Mouse (Mus musculus) liver, embryonic 14.5 days (tissue): ENCODE data around the gene BC034090. TPM values are rescaled to one million over a fixed set of nuclear protein-coding genes. Genes with fewer than 3 reads are reported as not detected.
"Not testable (repeated sequence)": the region's sequence is repeated elsewhere in the genome, so short reads cannot be mapped to it uniquely, and the experiment has no call there.

Source experiments
- ATAC-seq: fragments of 200-750 bp; cut with Nextera tagmentation; 2 replicates; pipeline ENCODE4 v1.8.0; 2017; ENCODE audit warnings: moderate number of reproducible peaks, mild to moderate bottlenecking, moderate library complexity; ENCODE audit not compliant: insufficient read depth
- DNase-seq, 3 experiments: peaks; one replicate each; pipeline ENCODE4 v3.0.0-alpha.2; 2012 to 2013; ENCODE audit warnings: low read depth in 3 of 3, low spot score in 3 of 3
- H3K27ac ChIP-seq: fragments of 300-500 bp; sonication (generic); 2 replicates; pipeline ENCODE4 v1.5.1; 2014; ENCODE audit warnings: moderate library complexity, mild to moderate bottlenecking, control low read depth, inconsistent platforms
- H3K27me3 ChIP-seq: fragments of 300-500 bp; sonication (generic); 2 replicates; pipeline ENCODE4 v1.6.1; 2014; ENCODE audit warnings: mild to moderate bottlenecking, low read length, moderate library complexity; ENCODE audit not compliant: control insufficient read depth, insufficient read depth
- H3K36me3 ChIP-seq: fragments of 300-500 bp; sonication (generic); replicated peaks from 2 replicates; pipeline ENCODE4 v1.6.1; 2014; ENCODE audit warnings: low read depth; ENCODE audit not compliant: control insufficient read depth, insufficient read depth
- H3K4me1 ChIP-seq, 2 experiments: fragments of 200-500 bp in 1 of 2; fragments of 300-500 bp in 1 of 2; sonication (generic) in 1 of 2; replicated peaks; 2 replicates each; pipeline ENCODE4 v1.6.1; 2012 to 2014; ENCODE audit warnings: antibody characterized with exemption in 1 of 2, inconsistent platforms in 1 of 2, low read length in 1 of 2; ENCODE audit not compliant: control insufficient read depth in 2 of 2, insufficient read depth in 2 of 2
- H3K4me2 ChIP-seq: fragments of 300-500 bp; sonication (generic); 2 replicates; pipeline ENCODE4 v1.6.1; 2014; ENCODE audit warnings: low read depth, mild to moderate bottlenecking, control low read depth, moderate library complexity
- H3K4me3 ChIP-seq, 2 experiments: fragments of 200-500 bp in 1 of 2; fragments of 300-500 bp in 1 of 2; sonication (generic) in 1 of 2; 2 replicates each; pipeline ENCODE4 v1.5.1; 2012 to 2014; ENCODE audit warnings: low read depth in 2 of 2, low read length in 2 of 2, mild to moderate bottlenecking in 2 of 2, control low read depth in 1 of 2, inconsistent platforms in 1 of 2, moderate library complexity in 1 of 2; ENCODE audit not compliant: insufficient read depth in 1 of 2
- H3K9ac ChIP-seq: fragments of 300-500 bp; sonication (generic); replicated peaks from 2 replicates; pipeline ENCODE4 v1.6.1; 2014; ENCODE audit warnings: mild to moderate bottlenecking, control low read depth, moderate library complexity
- H3K9me3 ChIP-seq: fragments of 300-500 bp; sonication (generic); 2 replicates; pipeline ENCODE4 v1.6.1; 2016; ENCODE audit warnings: low read length, mixed read lengths; ENCODE audit not compliant: control insufficient read depth
- CTCF ChIP-seq: IDR thresholded peaks from 2 replicates; pipeline ENCODE4 v1.5.1; 2016; ENCODE audit warnings: antibody characterized with exemption, low read depth, control low read depth
- EP300 ChIP-seq: IDR thresholded peaks from 2 replicates; pipeline ENCODE4 v1.6.1; 2016; ENCODE audit warnings: antibody characterized with exemption, low read depth
- WGBS: fragments of 180-500 bp; shearing (Covaris S2); extraction: QIAGEN DNeasy Blood & Tissue Kit; methylation state at CpG from one replicate; pipeline ENCODE4 v1.1.7; 2014; ENCODE audit not compliant: insufficient replicate concordance; 5-methylcytosine and 5-hydroxymethylcytosine counted together
- polyA plus RNA-seq, 2 experiments: library from polyadenylated mRNA; depleted of rRNA in 1 of 2; stranded (reverse) in 1 of 2; unstranded in 1 of 2; fragments of >200 nt; fragmentation: Nextera tagmentation in 1 of 2; extraction: Ambion mirVana in 1 of 2; gene quantifications; 2 replicates each; pipeline versions ENCODE4 v1.2.1 to v1.2.3; 2012 to 2014

Gene BC034090
- polyA plus RNA-seq, 2 experiments: 0.06 to 0.32 TPM

DNA sequence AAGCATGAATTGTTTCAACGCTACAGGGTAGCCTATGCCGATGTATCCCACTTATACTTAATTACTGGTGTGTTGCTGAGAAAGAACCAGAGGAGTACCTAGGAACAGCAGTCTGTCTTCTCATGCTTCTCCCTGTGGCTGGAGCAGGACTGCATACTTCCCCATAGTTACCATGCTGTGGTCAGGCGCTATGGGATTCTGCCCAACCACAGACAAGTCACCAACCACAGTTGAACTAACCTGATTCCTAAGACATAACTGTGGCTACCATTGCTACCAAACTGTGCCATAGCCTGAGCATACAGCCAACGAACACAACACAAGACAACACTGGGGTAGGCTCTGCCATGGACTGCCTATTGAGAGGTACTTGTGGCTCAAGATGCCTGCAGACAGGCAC is 28.7 kb upstream of the BC034090 start:
- WGBS: 61% methylated on average over 4 of the region's 4 CpGs
- no peak for ATAC-seq

DNA sequence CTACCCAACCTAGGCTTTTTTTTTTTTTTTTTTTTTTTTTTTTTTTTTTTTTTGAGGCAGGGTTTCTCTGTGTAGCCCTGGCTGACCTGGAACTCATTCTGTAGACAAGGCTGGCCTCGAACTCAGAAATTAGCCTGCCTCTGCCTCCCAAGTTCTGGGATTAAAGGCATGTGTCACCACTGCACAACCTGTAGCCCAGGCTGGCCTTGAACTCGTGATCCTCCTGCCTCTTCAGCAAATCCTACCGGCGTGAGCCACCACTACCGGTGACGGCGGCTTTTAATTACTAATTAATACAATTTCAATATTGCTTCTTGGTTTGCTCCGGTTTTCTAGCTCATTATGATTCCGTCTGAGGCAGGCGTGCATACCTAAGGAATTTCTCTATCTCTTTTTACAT is 18.3 kb upstream of the BC034090 start:
- not testable (repeated sequence) for H3K4me1 ChIP-seq, H3K4me2 ChIP-seq, H3K9ac ChIP-seq, ATAC-seq, H3K27me3 ChIP-seq, H3K4me3 ChIP-seq, H3K36me3 ChIP-seq, H3K9me3 ChIP-seq, H3K27ac ChIP-seq, DNase-seq
- 75% methylated on average over 10 of the region's 10 CpGs for WGBS

More for the DNA sequence above, 28.7 kb upstream of the BC034090 start:
- H3K27ac ChIP-seq: no peak overlapping the region
- H3K9ac ChIP-seq: no peak overlapping the region
- no peak overlapping the region for H3K4me2 ChIP-seq
- H3K4me3 ChIP-seq: no peak overlapping the region
- TF ChIP-seq EP300 (no peak), CTCF (no peak)
- no peaks in the 10 kb centered on the region for H3K27me3 ChIP-seq
- H3K4me1 ChIP-seq: peaks cover 8 to 13% of the 10 kb centered on the region in 2 experiments; a peak in 3 of 4 replicates
- DNase-seq: no peak
- no peaks in the 10 kb centered on the region for H3K9me3 ChIP-seq
- H3K36me3 ChIP-seq: no peaks in the 10 kb centered on the region

DNA sequence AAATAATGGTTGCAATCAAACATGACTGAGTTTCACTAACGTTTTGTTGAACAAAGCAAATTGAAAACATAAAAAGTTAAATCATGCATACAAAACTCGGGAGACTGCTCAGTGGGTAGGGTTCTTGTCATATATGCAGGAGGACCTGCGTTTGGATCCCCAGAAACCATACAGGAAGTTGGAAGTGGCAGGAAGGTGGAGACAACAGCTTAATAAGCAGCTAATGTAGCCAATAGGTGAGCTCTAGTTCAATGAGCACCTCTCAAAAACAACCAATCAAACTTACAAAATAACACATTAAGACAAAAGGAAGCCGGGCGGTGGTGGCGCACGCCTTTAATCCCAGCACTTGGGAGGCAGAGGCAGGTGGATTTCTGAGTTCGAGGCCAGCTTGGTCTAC is 10.1 kb upstream of the BC034090 start:
- Histone ChIP-seq H3K4me1 (peaks cover 0 to 8% of the 10 kb centered on the region in 2 experiments; a peak in 2 of 4 replicates), H3K9me3 (no peaks in the 10 kb centered on the region), H3K27ac (no peak overlapping the region), H3K9ac (no peak overlapping the region), H3K36me3 (no peaks in the 10 kb centered on the region), H3K27me3 (no peaks in the 10 kb centered on the region), H3K4me2 (no peak overlapping the region), H3K4me3 (no peak overlapping the region)
- TF ChIP-seq EP300 (no peak), CTCF (no peak)
- ATAC-seq (no peak), DNase-seq (no peak)
- WGBS: 64% methylated on average over 8 of the region's 8 CpGs

- Histone ChIP-seq H3K27me3 (no peaks in the 10 kb centered on the region), H3K9ac (no peak overlapping the region), H3K4me1 (peaks cover 0 to 8% of the 10 kb centered on the region in 2 experiments; a peak in 2 of 4 replicates), H3K27ac (no peak overlapping the region), H3K4me2 (no peak overlapping the region), H3K4me3 (no peak overlapping the region), H3K9me3 (no peaks in the 10 kb centered on the region), H3K36me3 (no peaks in the 10 kb centered on the region)
- ATAC-seq (no peak), DNase-seq (no peak)
- WGBS: 55% methylated on average over 12 of the region's 12 CpGs
- no peak for TF ChIP-seq CTCF
- TF ChIP-seq EP300: no peak
Measured at GRCm38 (mm10) chr1:155253126-155253525, 8.9 kb upstream of the BC034090 start.

DNA sequence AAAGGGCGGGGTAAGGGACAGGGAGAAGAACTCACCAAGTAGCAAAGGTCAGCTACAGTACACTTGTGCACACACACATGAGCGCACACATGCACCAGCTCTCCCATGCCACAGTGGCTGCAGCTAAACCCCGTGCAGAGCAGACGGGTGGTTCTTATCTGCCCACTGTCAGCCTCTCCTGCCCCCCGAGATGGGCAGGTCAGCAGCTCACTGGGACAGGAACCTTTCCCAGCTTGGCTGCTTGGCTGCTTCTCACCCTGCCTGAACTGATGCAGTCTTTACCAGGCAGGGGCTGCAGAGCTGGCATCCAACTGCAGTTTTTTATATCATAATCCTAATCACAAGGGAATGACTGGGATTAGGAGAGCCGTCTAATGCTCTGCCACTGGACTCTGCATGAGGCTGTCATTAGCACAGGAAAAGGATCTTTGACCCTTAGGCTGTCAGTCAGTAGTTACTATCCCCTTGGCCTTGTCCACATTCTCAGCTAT is 8.4 kb upstream of the BC034090 start:
- Histone ChIP-seq H3K9ac (no peak overlapping the region), H3K4me2 (no peak overlapping the region), H3K4me1 (peaks cover 0 to 8% of the 10 kb centered on the region in 2 experiments; a peak in 2 of 4 replicates), H3K9me3 (no peaks in the 10 kb centered on the region), H3K4me3 (no peak overlapping the region), H3K36me3 (no peaks in the 10 kb centered on the region), H3K27ac (no peak overlapping the region), H3K27me3 (no peaks in the 10 kb centered on the region)
- DNase-seq (peak in 1 of 3 experiments; percentile 4), ATAC-seq (peak; percentile 51; the same call in 1 of the 2 replicates)
- 28% methylated on average over 6 of the region's 6 CpGs for WGBS
- no peak for TF ChIP-seq CTCF
- TF ChIP-seq EP300: no peak
